Mouse (Mus musculus) naive thymus-derived CD4-positive, alpha-beta T cell, adult 2 months (primary cell): ENCODE results near the gene Akap14.
"Not testable (repeated sequence)": the region's sequence is repeated elsewhere in the genome, so short reads cannot be mapped to it uniquely, and the experiment has no call there.

ENCODE experiments used
- DNase-seq: peaks from one replicate; pipeline ENCODE4 v3.0.0-alpha.2; 2011; ENCODE audit warnings: low read depth

Akap14 gene

DNA sequence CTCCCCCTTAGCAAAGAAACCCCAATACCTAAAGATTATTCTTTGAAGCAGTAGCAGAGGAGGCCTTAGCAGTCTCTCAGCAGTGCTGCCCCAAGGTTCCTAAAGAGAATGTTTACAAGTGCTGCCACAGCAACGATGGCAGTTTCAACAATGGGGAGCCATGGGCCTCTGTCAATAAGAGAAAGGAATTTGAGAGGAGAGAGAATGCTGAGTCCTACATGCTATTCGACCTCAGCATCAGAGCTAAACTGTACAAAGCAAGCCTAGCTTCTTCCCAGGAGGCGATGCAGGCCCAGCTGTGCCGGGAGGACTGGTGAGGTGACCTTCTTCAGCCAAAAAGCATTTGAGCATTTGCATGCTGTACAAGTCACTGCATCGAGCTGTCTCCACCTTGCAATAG lies at the start of gene Akap14:
Gene Akap14, minus strand, starts transcription at position 101 of the 400 bp plus-strand sequence.
- DNase-seq = no peak

DNA sequence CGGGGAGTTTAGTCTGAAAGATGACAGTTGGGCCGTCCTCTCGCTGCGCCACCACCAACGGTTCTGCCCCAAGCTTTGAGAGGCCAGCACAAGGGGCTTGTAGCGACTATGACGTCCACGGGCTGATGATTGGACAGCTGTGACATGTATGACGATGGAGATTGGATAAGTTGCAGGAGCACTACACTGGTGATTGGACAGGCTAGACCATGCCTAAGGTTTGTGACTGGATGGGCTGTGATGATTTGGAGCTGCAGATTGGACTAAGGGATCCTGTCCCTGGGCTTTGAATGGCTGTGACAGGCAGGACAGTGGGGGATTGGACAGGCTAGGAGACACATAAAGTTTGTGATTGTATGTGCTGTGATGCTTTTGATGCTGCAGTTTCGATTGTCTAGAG lies 42.3 kb upstream of the Akap14 start, which contains the start of gene Gm9:
Gene Gm9, minus strand, starts transcription at position 101 of the 400 bp plus-strand sequence.
- no peak for DNase-seq

DNA sequence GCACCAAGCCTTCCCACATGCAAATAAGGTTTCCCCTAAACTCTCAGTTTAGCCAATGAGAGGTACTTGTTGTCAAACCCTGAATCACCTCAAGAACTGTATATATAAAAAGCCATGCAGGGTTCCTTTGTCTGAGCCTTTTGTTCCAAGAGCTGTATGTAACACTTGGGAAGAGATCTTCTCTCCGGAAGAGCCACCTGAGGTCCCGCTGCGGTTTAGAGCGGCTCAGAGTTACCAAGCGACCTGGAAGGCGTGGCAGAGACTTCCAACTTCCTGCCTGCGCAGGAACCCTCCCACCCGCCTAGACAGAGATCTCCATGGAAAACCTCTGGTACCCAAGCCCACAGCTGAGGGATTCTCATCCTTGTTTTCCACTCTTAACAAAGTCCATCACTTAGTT lies 30.0 kb upstream of the Akap14 start:
- no peak for DNase-seq

DNA sequence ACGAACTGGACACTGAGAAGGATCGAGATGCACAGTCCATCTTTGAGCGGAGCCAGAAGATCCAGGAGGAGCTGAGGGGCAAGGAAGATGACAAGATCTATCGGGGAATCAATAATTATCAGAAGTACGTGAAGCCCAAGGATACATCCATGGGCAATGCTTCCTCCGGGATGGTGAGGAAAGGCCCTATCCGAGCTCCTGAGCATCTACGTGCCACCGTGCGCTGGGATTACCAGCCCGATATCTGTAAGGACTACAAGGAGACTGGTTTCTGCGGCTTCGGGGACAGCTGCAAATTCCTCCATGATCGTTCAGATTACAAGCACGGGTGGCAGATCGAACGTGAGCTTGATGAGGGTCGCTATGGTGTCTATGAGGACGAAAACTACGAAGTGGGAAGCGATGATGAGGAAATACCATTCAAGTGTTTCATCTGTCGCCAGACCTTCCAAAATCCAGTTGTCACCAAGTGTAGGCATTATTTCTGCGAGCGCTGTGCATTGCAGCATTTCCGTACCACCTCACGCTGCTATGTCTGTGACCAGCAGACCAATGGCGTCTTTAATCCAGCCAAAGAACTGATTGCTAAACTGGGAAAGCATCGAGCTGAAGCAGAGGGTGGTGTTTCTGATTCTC lies 23.2 kb upstream of the Akap14 start:
- DNase-seq = peak; percentile 19

DNA sequence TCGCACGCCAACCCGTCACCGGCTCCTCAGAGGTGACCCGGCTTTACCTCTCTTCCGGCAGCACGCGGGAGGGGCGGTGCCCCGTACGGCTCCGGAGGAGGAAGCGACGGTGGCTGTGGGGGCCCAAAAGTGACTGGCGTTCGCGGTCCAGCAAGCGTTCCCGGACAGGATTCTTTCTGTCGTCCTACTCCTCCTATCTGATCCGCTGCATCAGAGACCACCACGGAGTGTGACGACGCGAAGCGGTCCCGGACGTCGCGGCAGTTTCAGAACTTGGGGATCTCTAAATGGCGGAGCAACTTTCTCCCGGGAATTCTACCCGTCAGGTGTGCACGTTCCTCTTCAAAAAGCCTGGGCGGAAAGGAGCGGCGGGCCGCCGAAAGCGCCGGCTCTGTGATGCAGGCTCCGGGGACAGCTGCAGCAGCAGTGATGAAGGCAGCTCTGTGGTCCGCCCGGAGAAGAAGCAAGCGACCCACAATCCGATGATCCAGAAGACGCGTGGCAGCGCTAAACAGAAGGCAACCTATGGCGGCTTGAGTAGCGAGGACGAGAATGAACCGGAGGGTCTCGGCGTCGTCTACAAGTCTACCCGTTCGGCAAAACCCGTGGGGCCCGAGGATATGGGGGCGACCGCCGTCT lies 22.6 kb upstream of the Akap14 start, which contains the start of the genes Ndufa1 and Rnf113a1:
Gene Ndufa1, minus strand, starts transcription at position 59 of the 639 bp plus-strand sequence.
Gene Rnf113a1, plus strand, starts transcription at position 141 of the 639 bp plus-strand sequence.
- DNase-seq = peak; percentile 78

DNA sequence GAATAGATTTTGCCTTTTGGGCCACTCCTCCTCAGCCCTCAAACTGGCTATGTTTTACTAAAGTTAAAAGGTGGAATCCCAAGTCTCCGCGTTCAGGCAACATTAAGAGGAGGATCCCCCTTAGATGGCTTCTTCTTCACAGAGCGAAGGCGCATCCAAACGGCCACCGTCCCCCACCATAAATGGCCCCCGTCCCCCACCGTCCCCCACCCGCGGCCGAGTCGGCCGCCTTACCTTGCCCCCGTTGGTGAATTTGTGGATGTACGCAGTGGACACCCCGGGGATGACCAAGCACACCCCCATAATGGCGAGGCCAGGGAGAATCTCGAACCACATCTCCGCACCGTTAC lies 22.1 kb upstream of the Akap14 start:
- DNase-seq = no peak

DNA sequence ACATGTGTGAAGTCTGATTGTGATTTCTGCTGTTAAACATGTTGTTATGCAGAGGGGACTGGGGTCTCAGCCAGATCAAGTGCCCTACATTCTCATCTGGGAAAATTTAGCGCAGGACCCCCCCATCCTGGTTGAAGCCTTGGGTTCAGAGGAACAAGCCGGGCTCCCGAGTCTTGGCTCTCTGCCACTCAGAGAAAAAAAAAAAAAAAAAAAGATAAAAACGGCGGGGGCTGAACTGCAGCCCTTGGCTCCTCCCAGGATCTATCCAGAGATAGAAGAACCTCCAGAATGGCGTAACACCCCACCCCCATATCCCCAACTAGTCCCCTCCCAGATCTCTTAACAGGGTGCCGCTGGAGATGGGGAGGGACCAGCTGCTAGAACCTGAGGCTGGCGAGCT lies 15.8 kb upstream of the Akap14 start:
- not testable (repeated sequence) for DNase-seq

DNA sequence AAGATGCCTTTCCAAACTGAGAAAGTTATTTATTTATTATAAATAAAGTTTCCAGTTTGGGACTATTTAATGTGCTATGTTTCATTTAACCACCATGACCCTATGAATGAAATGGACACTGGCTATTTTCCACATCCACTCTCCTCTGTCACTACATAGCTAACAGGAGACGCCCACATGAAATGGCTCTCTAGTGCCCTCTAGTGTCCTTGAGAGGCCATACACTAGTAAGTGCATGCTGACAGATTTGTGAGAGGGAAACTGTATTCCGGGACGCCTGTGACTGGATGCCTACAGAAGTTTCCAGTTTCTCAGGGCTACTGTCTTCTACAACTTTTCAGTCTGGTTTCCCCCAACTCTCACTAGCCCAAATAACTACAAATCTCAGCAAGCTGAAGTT lies 1.6 kb downstream of the Akap14 start:
- peak; percentile 71 for DNase-seq

DNA sequence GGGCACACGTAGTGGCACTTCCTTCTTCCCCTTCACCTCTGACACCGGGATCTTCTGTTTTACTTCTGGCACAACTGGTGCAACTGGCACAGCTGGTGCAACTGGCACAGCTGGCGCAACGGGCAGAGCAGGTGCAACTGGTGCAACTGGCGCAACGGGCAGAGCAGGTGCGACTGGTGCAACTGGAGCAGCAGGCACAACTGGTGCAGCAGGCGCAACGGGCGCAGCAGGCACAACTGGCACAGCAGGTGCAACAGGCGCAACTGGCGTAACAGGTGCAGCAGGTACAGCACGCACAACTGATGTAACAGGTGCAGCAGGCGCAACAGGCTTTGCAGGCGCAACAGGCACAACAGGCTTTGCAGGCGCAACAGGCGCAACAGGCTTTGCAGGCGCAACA lies 5.5 kb downstream of the Akap14 start:
- no peak for DNase-seq

DNA sequence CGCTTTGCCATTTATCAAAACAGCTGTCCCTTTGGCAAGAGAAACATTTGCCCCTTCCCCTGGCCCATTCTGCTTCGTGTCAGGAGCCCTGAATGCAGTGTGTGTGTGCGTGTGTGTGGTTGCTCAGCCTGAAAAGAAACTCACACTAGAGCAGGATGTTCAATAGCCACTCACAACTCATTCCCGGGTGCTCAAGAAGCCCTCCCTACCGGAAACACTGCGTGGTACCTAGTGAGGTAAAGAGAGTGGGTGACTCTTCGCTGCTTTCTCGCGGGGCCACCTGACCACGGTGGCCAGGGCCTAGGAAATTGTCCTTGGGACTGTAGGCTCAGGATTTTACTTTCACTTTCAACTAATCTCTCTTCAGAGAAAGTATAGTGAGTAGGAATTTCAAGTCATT lies 7.5 kb downstream of the Akap14 start:
- peak; percentile 26 for DNase-seq

DNA sequence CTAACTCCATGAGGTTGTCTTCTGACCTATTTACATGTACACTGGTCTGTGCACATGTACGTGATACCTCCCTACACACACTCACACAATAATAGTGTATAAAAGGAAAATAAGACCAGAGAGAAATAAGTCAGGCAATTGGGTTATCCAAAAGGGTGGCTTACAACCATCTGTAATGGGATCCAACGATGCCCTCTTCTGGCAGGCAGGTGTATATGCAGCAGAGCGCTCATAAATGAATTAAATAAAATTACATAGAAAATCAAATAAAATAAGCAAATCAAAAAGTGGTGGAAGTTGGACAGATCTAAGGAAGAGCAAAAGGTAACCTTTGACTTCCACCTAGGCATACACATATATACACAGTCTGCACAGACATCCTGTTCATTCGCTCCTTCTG lies 10.8 kb downstream of the Akap14 start:
- peak; percentile 39 for DNase-seq

DNA sequence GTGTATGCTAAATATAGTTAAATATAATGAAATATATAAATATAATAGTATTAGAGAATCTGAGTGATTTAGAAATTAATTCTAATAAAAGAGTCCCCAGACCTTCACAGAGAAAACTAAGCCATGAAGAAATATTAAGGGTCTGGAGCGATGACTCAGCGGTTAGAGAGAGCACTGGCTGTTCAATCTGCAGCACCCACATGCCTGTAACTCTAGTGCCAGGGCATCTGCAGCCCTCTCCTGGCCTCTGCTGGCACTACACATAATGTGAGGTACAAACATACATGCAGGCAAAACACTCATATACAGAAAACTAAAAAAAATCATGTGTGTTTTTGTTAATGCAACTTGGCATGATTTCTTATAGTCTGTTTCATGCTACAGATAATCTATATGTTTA lies 23.7 kb downstream of the Akap14 start:
- DNase-seq = peak; percentile 42

DNA sequence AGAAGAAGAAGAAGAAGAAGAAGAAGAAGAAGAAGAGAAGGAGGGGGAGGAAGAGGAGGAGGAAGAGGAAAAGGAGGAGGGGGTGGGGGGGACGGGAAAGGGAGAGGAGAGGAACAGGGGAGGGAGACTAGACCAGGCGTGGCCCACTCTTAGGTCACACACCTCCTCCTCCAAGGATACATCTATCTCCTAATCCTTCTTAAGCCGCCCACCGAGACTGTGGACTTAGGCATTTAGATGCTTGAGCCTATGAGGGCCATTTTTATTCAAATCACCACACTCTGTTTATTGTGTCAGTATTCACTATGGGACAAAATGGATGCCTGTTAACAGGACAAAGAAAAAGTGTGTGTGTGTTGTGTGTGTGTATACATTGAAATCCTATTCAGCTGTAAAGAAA lies 24.1 kb downstream of the Akap14 start:
- DNase-seq = not testable (repeated sequence)

DNA sequence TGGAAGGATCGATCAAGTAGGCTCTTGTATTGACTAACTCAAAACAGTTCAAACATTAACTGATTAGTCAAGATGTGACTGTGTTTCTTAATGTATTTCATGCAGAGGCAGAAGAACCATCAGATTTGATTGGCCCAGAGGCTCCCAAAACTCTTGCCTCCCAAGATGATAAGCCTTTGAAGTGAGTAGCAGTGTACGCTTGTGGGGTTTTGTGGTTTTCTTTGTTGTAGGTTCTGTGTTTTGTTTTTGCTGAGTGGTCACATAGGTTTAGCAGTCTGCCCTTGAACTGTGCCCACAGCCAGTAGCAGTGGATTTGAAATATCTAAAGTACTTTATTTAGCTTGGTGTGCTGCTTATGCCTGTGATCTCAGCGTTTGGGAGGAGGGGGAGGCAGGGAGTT lies 26.9 kb downstream of the Akap14 start:
- DNase-seq = peak; percentile 61

DNA sequence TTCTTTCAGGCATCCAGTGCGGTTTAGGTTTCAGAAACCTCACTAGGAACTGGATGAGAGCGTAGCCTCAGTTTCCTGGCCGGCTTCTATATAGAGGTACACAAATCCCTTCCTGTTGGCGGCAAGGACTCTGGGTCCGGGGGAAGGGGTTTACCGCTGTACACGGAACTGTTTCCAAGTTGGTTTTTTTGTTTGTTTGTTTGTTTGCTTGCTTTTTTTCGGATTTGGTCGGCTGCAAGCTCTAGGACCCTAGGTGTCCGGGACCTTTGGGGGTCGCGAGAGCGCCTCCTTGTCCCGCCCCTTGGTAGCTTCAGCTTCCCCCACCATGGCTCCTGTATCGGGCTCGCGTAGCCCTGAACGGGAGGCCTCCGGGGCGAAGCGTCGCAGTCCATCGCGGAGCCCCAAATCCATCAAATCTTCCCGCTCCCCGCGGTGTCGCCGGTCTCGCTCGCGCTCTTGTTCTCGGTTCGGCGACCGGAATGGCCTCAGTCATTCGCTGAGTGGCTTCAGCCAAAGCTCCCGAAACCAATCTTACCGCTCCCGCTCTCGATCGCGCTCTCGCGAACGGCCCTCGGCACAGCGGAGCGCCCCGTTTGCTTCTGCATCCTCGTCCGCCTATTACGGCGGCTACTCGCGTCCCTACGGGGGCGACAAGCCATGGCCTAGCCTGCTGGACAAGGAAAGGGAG lies 41.8 kb downstream of the Akap14 start, which contains the start of gene Nkap:
Gene Nkap, plus strand, starts transcription at position 125 of the 688 bp plus-strand sequence.
- DNase-seq = peak; percentile 89

DNA sequence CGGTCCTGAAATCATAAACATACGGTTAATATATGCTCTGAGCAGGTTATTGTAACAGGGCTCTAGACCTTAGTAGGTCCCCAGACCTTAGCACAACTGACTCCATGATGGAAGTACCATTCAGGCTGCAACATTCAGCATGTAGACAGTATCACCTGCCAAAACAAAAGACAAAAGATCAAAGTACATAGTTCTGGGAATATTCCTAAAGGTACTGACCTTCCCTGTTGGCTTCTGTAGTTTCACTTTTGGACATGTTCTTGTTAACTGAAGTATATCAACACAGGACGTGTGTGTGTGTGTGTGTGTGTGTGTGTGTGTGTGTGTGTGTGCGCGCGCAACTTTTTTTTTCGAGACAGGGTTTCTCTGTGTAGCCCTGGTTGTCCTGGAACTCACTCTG lies 43.1 kb downstream of the Akap14 start:
- no peak for DNase-seq

DNA sequence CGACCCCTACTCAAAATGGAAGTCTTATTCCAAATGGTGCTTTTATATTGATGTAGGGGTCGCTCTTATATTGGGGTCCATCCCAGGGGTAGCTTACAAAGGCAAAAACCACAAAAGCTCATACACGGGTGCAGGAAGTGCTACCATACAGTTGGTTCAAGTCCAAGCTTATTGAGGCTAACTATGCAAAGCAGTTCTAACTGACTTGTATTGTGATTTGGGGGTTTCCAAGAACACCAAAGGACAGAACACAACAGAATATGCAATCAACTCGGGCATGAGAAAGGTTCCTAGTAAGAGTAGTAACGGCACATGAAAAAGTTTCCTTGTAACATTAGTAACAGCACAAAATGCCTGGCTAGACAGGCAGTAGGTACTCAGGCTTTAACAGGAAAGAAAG lies 48.4 kb downstream of the Akap14 start:
- DNase-seq = no peak

DNA sequence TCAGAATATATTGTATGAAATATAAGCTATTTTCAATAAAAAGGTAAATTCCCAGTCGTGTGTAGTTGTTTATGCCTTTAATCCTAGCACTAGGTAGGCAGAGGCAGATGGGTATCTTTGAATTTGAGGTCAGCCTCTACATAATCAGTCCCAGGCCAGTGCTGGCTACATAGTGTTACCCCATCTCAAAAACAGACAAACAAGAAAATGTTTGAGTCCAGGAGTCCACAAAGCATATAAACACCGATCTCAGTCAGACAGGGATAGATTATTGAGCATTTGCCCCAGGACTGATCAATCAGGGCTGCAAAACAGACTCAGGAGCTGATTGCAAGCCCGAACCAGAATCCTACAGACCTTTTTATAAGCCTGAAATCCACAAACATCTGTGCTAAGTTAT lies 49.1 kb downstream of the Akap14 start:
- DNase-seq = no peak

DNA sequence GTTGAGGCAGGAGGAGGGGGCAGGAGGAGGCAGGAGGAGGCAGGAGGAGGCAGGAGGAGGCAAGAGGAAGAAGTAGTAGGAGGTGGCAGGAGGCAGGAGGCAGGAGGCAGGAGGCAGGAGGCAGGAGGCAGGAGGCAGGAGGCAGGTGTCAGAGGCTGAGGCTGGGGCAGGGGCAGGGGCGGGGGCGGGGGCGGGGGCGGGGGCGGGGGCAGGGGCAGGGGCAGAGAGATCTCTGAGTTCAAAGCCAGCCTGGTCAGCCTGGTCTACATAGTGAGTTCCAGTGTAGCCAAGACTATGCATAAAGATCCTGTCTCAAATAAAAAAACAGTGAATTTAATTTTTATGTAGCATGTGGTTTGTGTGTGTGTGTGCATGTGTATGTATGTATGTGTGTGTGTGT lies 51.6 kb downstream of the Akap14 start:
- DNase-seq = no peak

DNA sequence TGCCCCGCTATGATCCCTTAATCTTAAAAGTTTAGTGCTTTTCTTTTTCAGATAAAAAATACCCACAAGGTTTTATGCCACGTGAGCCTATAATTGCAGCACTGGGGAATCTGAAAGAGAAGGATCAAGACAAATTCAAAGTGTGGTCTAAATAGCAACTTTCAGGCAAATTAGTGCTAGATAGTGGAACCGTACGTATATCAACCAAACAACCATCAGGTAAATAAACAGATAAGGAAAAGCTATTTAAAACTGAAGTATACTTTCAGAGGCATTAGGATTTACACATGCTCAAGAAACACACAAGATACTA lies 57.8 kb downstream of the Akap14 start:
- DNase-seq = no peak

DNA sequence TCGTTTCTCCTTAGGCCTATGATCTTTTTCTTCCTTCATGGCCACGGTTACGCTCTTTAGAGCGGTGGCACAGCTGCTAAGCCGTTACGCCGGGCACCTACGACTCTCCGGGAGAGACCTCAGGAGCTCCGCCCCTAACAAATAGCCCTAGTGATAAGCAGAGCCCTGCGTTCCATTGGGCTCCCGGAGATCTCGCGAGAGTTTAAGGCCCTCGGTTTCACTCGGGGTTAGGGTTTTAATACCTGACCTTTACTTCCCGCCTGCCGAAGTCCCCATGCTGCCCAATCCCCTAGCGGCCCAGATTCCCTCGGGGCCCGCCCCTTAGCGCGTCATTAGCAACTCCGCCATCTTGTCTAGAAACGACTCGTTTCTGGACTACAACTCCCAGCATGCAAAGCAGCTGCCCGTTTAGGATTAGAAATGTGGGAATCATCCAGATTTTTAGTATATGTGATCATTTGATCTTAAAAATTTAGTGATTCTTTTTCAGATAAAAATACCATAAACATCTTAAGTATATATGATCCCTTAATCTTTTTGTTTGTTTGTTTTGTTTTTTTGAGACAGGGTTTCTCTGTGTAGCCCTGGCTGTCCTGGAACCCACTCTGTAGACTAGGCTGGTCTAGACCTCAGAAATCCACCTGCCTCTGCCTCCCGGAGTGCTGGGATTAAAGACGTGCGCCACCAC lies 58.3 kb downstream of the Akap14 start, which contains the start of gene Upf3b:
Gene Upf3b, minus strand, starts transcription at position 130 of the 688 bp plus-strand sequence.
- DNase-seq = peak; percentile 94

DNA sequence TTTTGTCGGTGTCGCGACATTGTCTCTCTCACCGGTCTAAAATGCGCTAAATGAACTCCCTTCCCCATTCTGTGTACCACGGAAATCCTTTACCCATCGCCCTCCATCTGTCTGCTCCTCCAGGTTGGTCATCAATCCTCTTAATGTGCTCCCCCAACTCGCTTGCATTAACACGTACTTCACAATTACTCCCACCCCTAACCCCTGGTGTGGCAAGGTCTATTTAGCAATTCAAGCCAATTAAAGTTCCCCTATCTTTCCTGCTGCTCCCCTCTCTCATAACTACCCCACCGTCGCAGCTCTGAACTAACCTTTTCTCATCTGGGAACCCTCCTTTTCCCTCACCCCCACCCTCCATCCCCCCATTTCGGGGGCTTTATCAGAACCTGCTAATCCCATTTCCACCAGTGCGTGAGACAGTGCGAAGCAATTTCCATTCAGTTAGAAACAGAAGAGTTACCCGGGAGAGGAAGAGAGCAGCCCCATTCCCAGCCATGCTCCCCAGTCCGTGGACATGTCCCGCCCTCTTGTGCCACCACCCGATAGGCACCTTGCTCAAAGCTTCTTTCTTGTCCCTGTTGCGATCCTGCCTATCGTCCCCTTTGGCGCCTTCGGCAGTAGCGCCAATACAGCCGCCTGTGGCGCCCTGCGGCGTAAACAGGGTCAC lies 59.0 kb downstream of the Akap14 start:
- DNase-seq = no peak
